Mouse (Mus musculus) kidney, embryonic 16.5 days (tissue): ENCODE results near the gene Gm340. TPM values are rescaled to one million over a fixed set of nuclear protein-coding genes. Genes with fewer than 3 reads are reported as not detected.
A peak's percentile ranks its signal among the peaks of the same experiment; 100 is the strongest.

Experiments
- ATAC-seq: fragments of 200-750 bp; cut with Nextera tagmentation; 2 replicates; pipeline ENCODE4 v1.8.0; 2017; ENCODE audit warnings: moderate TSS enrichment; ENCODE audit not compliant: low FRiP score, low TSS enrichment
- H3K27ac ChIP-seq: fragments of 300-500 bp; sonication (generic); 2 replicates; pipeline ENCODE4 v1.5.1; 2014; ENCODE audit warnings: low read length
- H3K27me3 ChIP-seq: fragments of 300-500 bp; sonication (generic); 2 replicates; pipeline ENCODE4 v1.6.1; 2014; ENCODE audit warnings: low read length, control low read depth, mixed read lengths; ENCODE audit not compliant: insufficient read depth
- H3K36me3 ChIP-seq: fragments of 300-500 bp; sonication (generic); 2 replicates; pipeline ENCODE4 v1.6.1; 2014; ENCODE audit warnings: low read length, control low read depth, mixed read lengths; ENCODE audit not compliant: insufficient read depth
- H3K4me1 ChIP-seq: fragments of 300-500 bp; sonication (generic); 2 replicates; pipeline ENCODE4 v1.6.1; 2014; ENCODE audit warnings: low read length, control low read depth, mixed read lengths; ENCODE audit not compliant: insufficient read depth
- H3K4me2 ChIP-seq: fragments of 300-500 bp; sonication (generic); replicated peaks from 2 replicates; pipeline ENCODE4 v1.6.1; 2014; ENCODE audit warnings: low read depth, low read length
- H3K4me3 ChIP-seq: fragments of 300-500 bp; sonication (generic); 2 replicates; pipeline ENCODE4 v1.5.1; 2014; ENCODE audit warnings: mild to moderate bottlenecking, low read length
- H3K9ac ChIP-seq: fragments of 300-500 bp; sonication (generic); replicated peaks from 2 replicates; pipeline ENCODE4 v1.6.1; 2014; ENCODE audit warnings: low read length
- H3K9me3 ChIP-seq: fragments of 300-500 bp; sonication (generic); 2 replicates; pipeline ENCODE4 v1.6.1; 2016; ENCODE audit warnings: low read length, control low read depth
- WGBS: fragments of 180-500 bp; shearing (Covaris S2); extraction: QIAGEN DNeasy Blood & Tissue Kit; methylation state at CpG from one replicate; pipeline ENCODE4 v1.1.7; 2014; 5-methylcytosine and 5-hydroxymethylcytosine counted together
- microRNA-seq: library from miRNA; unstranded; fragments of <30 nt; microRNA quantifications from one replicate; pipeline ENCODE4, GENCODE M21; 2016
- polyA plus RNA-seq: library from polyadenylated mRNA; unstranded; fragments of >200 nt; fragmentation: Nextera tagmentation; extraction: Ambion mirVana; gene quantifications from 2 replicates; pipeline ENCODE4 v1.2.1, GENCODE M21; 2015

The Gm340 gene
- polyA plus RNA-seq, 1 experiment from 2014 or later, result 1.9 TPM

DNA sequence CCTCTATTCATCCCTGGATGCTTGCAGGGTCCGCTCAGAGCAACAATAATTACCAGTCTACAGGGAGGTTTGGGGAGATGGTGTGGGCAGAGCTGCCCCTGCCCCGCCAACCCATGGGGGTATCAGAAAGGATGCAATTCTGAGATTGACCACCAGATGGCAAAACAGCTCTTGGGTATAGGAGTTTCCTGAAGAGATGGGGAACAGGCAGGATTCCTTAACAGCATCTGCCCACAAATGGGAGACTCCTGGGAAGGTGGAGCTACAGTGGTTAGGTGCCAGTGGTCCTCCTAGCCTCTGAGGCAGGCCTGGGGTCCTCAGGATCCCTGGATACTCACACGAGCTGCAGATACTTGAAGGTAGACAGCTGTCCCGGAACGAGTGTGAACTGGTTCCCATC lies 47.4 kb downstream of the Gm340 start:
- no peak overlapping the region for H3K9ac ChIP-seq
- no peaks in the 10 kb centered on the region for H3K36me3 ChIP-seq
- H3K4me1 ChIP-seq, result no peaks in the 10 kb centered on the region
- no peaks in the 10 kb centered on the region for H3K27me3 ChIP-seq
- peak; percentile 27; the same call in 1 of the 2 replicates for ATAC-seq
- H3K4me3 ChIP-seq, result no peak overlapping the region
- 51% methylated on average over 5 of the region's 5 CpGs for WGBS
- H3K9me3 ChIP-seq, result peaks cover 4% of the 10 kb centered on the region; the same call in 1 of the 2 replicates
- no peak overlapping the region for H3K27ac ChIP-seq
- no peak overlapping the region for H3K4me2 ChIP-seq

- Histone ChIP-seq H3K9me3 (no peaks in the 10 kb centered on the region), H3K27me3 (no peaks in the 10 kb centered on the region), H3K4me3 (no peak overlapping the region), H3K4me2 (no peak overlapping the region), H3K4me1 (no peaks in the 10 kb centered on the region), H3K27ac (no peak overlapping the region), H3K36me3 (no peaks in the 10 kb centered on the region), H3K9ac (no peak overlapping the region)
- ATAC-seq, result no peak
- 61% methylated on average over 10 of the region's 10 CpGs for WGBS
Measured at GRCm38 (mm10) chr19:41634099-41634498, 51.9 kb downstream of the Gm340 start.

GRCm38 (mm10) chr19:41634999-41635398 lies 52.8 kb downstream of the Gm340 start:
- Histone ChIP-seq H3K27me3 (no peaks in the 10 kb centered on the region), H3K36me3 (no peaks in the 10 kb centered on the region), H3K4me2 (no peak overlapping the region), H3K27ac (no peak overlapping the region), H3K9ac (no peak overlapping the region), H3K4me1 (no peaks in the 10 kb centered on the region), H3K9me3 (no peaks in the 10 kb centered on the region), H3K4me3 (no peak overlapping the region)
- 68% methylated on average over 6 of the region's 6 CpGs for WGBS
- no peak for ATAC-seq

Small RNA genes lying within 50 kb of the gene (microRNA-seq; reads per million reads assigned to microRNA genes)
- gene Mir8091, result not detected

Other genes with a start within 250 kb of the Gm340 start
- 2.1 and 2.3 TPM in 2 replicates for gene Pik3ap1, start 197.3 kb upstream of the Gm340 start, polyA plus RNA-seq
- gene Lcor, start 99.7 kb upstream of the Gm340 start, polyA plus RNA-seq, result 13.4 and 16.4 TPM in 2 replicates
- gene Slit1, start 161.3 kb downstream of the Gm340 start, polyA plus RNA-seq, result 6.2 and 6.4 TPM in 2 replicates
- gene Arhgap19, start 219.7 kb downstream of the Gm340 start, polyA plus RNA-seq, result 28.0 and 31.1 TPM in 2 replicates
- gene Frat1, start 247.6 kb downstream of the Gm340 start, polyA plus RNA-seq, result 6.2 and 6.5 TPM in 2 replicates